Mouse (Mus musculus) bone marrow, adult 2 months (tissue): ENCODE results near the gene Gm14137.

Source experiments
- CTCF ChIP-seq: fragments of 200-500 bp; IDR thresholded peaks from 2 replicates; pipeline ENCODE4 v1.5.1; 2011; ENCODE audit warnings: low read length, control low read depth; ENCODE audit not compliant: control insufficient read depth, insufficient read depth
- POLR2A ChIP-seq: fragments of 200-500 bp; IDR thresholded peaks from 2 replicates; pipeline ENCODE4 v1.6.1; 2011; ENCODE audit warnings: low read depth, mild to moderate bottlenecking, control low read depth, low read length, borderline replicate concordance; ENCODE audit not compliant: control insufficient read depth

DNA sequence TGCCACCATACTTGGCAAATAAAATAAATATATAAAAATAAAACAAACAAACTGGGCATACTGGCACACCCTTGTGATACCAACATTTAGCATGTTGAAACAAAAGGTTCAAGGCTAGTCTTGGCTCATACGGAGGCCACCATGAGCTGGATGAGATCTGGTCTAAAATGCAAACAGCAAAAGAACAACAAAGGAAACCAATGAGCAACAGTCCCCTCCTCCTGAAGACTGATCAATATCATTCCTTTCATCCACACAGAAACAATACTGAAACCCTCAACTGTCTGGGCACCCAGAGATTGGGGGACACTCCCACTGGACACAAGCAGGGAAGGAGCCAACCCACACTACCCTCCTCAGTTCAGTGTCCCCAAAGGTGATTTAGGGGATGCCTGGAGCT, 23.2 kb downstream of the Gm14137 start:
- no peak for TF ChIP-seq CTCF
- no peak for TF ChIP-seq POLR2A
